Mouse (Mus musculus) MEL (cell line): Measurements from ENCODE around the gene Lsm5. TPM values are rescaled to one million over a fixed set of nuclear protein-coding genes. Genes with fewer than 3 reads are reported as not detected.

Experiments used
- DNase-seq: peaks from one replicate; pipeline ENCODE4 v3.0.0; 2011; ENCODE audit warnings: low read depth, low spot score
- H3K27ac ChIP-seq: 2 replicates; pipeline ENCODE4 v1.5.1; 2012; ENCODE audit warnings: low read depth, mild to moderate bottlenecking, control low read depth, low read length, moderate library complexity; ENCODE audit not compliant: control insufficient read depth
- H3K27me3 ChIP-seq, 2 experiments: fragments of 150-350 bp in 1 of 2; sonication (generic) in 1 of 2; 2 replicates each; pipeline ENCODE4 v1.6.1; 2012; ENCODE audit warnings: low read length in 2 of 2, mild to moderate bottlenecking in 2 of 2, improper control_type of control experiment in 1 of 2, moderate library complexity in 1 of 2; ENCODE audit not compliant: insufficient read depth in 2 of 2, control insufficient read depth in 1 of 2
- H3K36me3 ChIP-seq, 2 experiments: 2 replicates each; pipeline ENCODE4 v1.6.1; 2012 to 2014; ENCODE audit warnings: low read length in 2 of 2, improper control_type of control experiment in 1 of 2, inconsistent platforms in 1 of 2, mild to moderate bottlenecking in 1 of 2; ENCODE audit not compliant: insufficient read depth in 2 of 2, control insufficient read depth in 1 of 2
- H3K4me1 ChIP-seq, 2 experiments: fragments of 150-350 bp in 1 of 2; sonication (generic) in 1 of 2; 2 replicates each; pipeline ENCODE4 v1.6.1; 2012; ENCODE audit warnings: low read length in 2 of 2, improper control_type of control experiment in 1 of 2, mild to moderate bottlenecking in 1 of 2; ENCODE audit not compliant: insufficient read depth in 2 of 2, control insufficient read depth in 1 of 2
- H3K4me3 ChIP-seq, 2 experiments: fragments of 150-350 bp in 1 of 2; sonication (generic) in 1 of 2; 2 replicates each; pipeline ENCODE4 v1.5.1; 2012; ENCODE audit warnings: low read depth in 2 of 2, low read length in 2 of 2, mild to moderate bottlenecking in 2 of 2, moderate library complexity in 2 of 2, control low read depth in 1 of 2, improper control_type of control experiment in 1 of 2; ENCODE audit not compliant: control insufficient read depth in 1 of 2, insufficient read depth in 1 of 2
- H3K79me2 ChIP-seq: 2 replicates; pipeline ENCODE4 v1.6.1; 2012; ENCODE audit warnings: mild to moderate bottlenecking, low read length, moderate library complexity; ENCODE audit not compliant: control insufficient read depth, poor library complexity, insufficient read depth
- H3K9ac ChIP-seq: 2 replicates; pipeline ENCODE4 v1.6.1; 2012; ENCODE audit warnings: low read depth, mild to moderate bottlenecking, control low read depth, low read length, moderate library complexity; ENCODE audit not compliant: control insufficient read depth, poor library complexity, severe bottlenecking
- H3K9me3 ChIP-seq: fragments of 150-350 bp; sonication (generic); replicated peaks from 2 replicates; pipeline ENCODE4 v1.6.1; 2012; ENCODE audit warnings: mild to moderate bottlenecking, low read length, improper control_type of control experiment, moderate library complexity; ENCODE audit not compliant: insufficient read depth
- BHLHE40 ChIP-seq: IDR thresholded peaks from 2 replicates; pipeline ENCODE4 v1.6.1; 2012; ENCODE audit warnings: low read depth, mild to moderate bottlenecking, inconsistent platforms, low read length, improper control_type of control experiment, borderline replicate concordance
- CHD1 ChIP-seq: IDR thresholded peaks from 2 replicates; pipeline ENCODE4 v1.6.1; 2012; ENCODE audit warnings: low read depth, mild to moderate bottlenecking, inconsistent platforms, low read length, improper control_type of control experiment
- CTCF ChIP-seq, 3 experiments: IDR thresholded peaks in 2 of 3; conservative IDR thresholded peaks in 1 of 3; 2 replicates each; pipeline ENCODE4 v1.5.1; 2011 to 2012; ENCODE audit warnings: low read length in 3 of 3, low read depth in 2 of 3, mild to moderate bottlenecking in 2 of 3, improper control_type of control experiment in 1 of 3, inconsistent platforms in 1 of 3, mixed read lengths in 1 of 3, moderate library complexity in 1 of 3; ENCODE audit not compliant: control insufficient read depth in 1 of 3, insufficient read depth in 1 of 3, poor library complexity in 1 of 3, severe bottlenecking in 1 of 3
- E2F4 ChIP-seq: IDR thresholded peaks from 2 replicates; pipeline ENCODE4 v1.6.1; 2011; ENCODE audit warnings: low read depth, low read length, improper control_type of control experiment, borderline replicate concordance
- EP300 ChIP-seq, 2 experiments: IDR thresholded peaks; 2 replicates each; pipeline ENCODE4 v1.6.1; 2011; ENCODE audit warnings: improper control_type of control experiment in 2 of 2, low read length in 2 of 2, low read depth in 1 of 2, mild to moderate bottlenecking in 1 of 2
- GABPA ChIP-seq: IDR thresholded peaks from 2 replicates; pipeline ENCODE4 v1.6.1; 2012; ENCODE audit warnings: low read depth, mild to moderate bottlenecking, inconsistent platforms, low read length, improper control_type of control experiment, moderate library complexity
- GATA1 ChIP-seq: IDR thresholded peaks from 2 replicates; pipeline ENCODE4 v1.6.1; 2011; ENCODE audit warnings: low read depth, low read length, improper control_type of control experiment
- MAFK ChIP-seq: IDR thresholded peaks from 2 replicates; pipeline ENCODE4 v1.6.1; 2011; ENCODE audit warnings: low read depth, mild to moderate bottlenecking, low read length, improper control_type of control experiment, borderline replicate concordance
- MAX ChIP-seq: IDR thresholded peaks from 2 replicates; pipeline ENCODE4 v1.6.1; 2011; ENCODE audit warnings: low read length, improper control_type of control experiment
- MAZ ChIP-seq: IDR thresholded peaks from 2 replicates; pipeline ENCODE4 v1.6.1; 2012; ENCODE audit warnings: low read depth, mild to moderate bottlenecking, inconsistent platforms, low read length, improper control_type of control experiment
- MEF2A ChIP-seq: IDR thresholded peaks from 2 replicates; pipeline ENCODE4 v1.6.1; 2014; ENCODE audit warnings: low read depth, mild to moderate bottlenecking, inconsistent platforms, low read length, improper control_type of control experiment; ENCODE audit not compliant: poor library complexity, insufficient replicate concordance, severe bottlenecking; ENCODE audit errors: extremely low read depth
- MXI1 ChIP-seq: IDR thresholded peaks from 2 replicates; pipeline ENCODE4 v1.6.1; 2011; ENCODE audit warnings: mild to moderate bottlenecking, low read depth, low read length, improper control_type of control experiment
- MYB ChIP-seq: IDR thresholded peaks from 2 replicates; pipeline ENCODE4 v1.6.1; 2011; ENCODE audit warnings: mild to moderate bottlenecking, low read depth, low read length, improper control_type of control experiment
- MYC ChIP-seq: IDR thresholded peaks from 2 replicates; pipeline ENCODE4 v1.6.1; 2011; ENCODE audit warnings: low read depth, mild to moderate bottlenecking, low read length, improper control_type of control experiment, moderate library complexity
- NELFE ChIP-seq: IDR thresholded peaks from 2 replicates; pipeline ENCODE4 v1.6.1; 2011; ENCODE audit warnings: low read depth, low read length, improper control_type of control experiment
- POLR2A ChIP-seq, 2 experiments: IDR thresholded peaks; 2 replicates each; pipeline ENCODE4 v1.6.1; 2011 to 2012; ENCODE audit warnings: low read length in 2 of 2, mild to moderate bottlenecking in 2 of 2, control low read depth in 1 of 2, improper control_type of control experiment in 1 of 2, low read depth in 1 of 2, moderate library complexity in 1 of 2; ENCODE audit not compliant: control insufficient read depth in 1 of 2, insufficient read depth in 1 of 2, poor library complexity in 1 of 2
- POLR2AphosphoS5 ChIP-seq: IDR thresholded peaks from 2 replicates; pipeline ENCODE4 v1.6.1; 2012; ENCODE audit warnings: low read depth, borderline replicate concordance, mild to moderate bottlenecking, inconsistent platforms, low read length, moderate library complexity, mixed read lengths
- SIN3A ChIP-seq: IDR thresholded peaks from 2 replicates; pipeline ENCODE4 v1.6.1; 2012; ENCODE audit warnings: low read length, improper control_type of control experiment, inconsistent platforms
- SMC3 ChIP-seq: IDR thresholded peaks from 2 replicates; pipeline ENCODE4 v1.6.1; 2011; ENCODE audit warnings: low read depth, low read length, improper control_type of control experiment
- TAL1 ChIP-seq: IDR thresholded peaks from 2 replicates; pipeline ENCODE4 v1.6.1; 2012; ENCODE audit warnings: mild to moderate bottlenecking, inconsistent platforms, low read length, moderate library complexity, mixed read lengths
- TBP ChIP-seq: IDR thresholded peaks from 2 replicates; pipeline ENCODE4 v1.8.0; 2011; ENCODE audit warnings: low read depth, low read length, improper control_type of control experiment
- TCF12 ChIP-seq: IDR thresholded peaks from 2 replicates; pipeline ENCODE4 v1.6.1; 2014; ENCODE audit warnings: low read depth, mild to moderate bottlenecking, inconsistent platforms, low read length, improper control_type of control experiment, moderate library complexity
- USF2 ChIP-seq, 2 experiments: IDR thresholded peaks; 2 replicates each; pipeline ENCODE4 v1.6.1; 2011 to 2012; ENCODE audit warnings: improper control_type of control experiment in 2 of 2, low read length in 2 of 2, borderline replicate concordance in 1 of 2, inconsistent platforms in 1 of 2, low read depth in 1 of 2, mild to moderate bottlenecking in 1 of 2; ENCODE audit not compliant: insufficient read depth in 1 of 2
- ZC3H11A ChIP-seq: IDR thresholded peaks from 2 replicates; pipeline ENCODE4 v1.6.1; 2012; ENCODE audit warnings: low read depth, mild to moderate bottlenecking, inconsistent platforms, low read length, improper control_type of control experiment
- ZKSCAN1 ChIP-seq: IDR thresholded peaks from 2 replicates; pipeline ENCODE4 v1.6.1; 2012; ENCODE audit warnings: low read depth, mild to moderate bottlenecking, inconsistent platforms, low read length, improper control_type of control experiment, moderate library complexity
- ZMIZ1 ChIP-seq: IDR thresholded peaks from 2 replicates; pipeline ENCODE4 v1.6.1; 2012; ENCODE audit warnings: low read depth, mild to moderate bottlenecking, inconsistent platforms, low read length, improper control_type of control experiment, moderate library complexity
- ZNF384 ChIP-seq: IDR thresholded peaks from 2 replicates; pipeline ENCODE4 v1.6.1; 2012; ENCODE audit warnings: low read depth, mild to moderate bottlenecking, inconsistent platforms, low read length, improper control_type of control experiment
- polyA plus RNA-seq, 2 experiments: library from polyadenylated mRNA; stranded (reverse) in 1 of 2; unstranded in 1 of 2; fragments of >175 nt in 1 of 2; fragments of >200 nt in 1 of 2; gene quantifications; 2 replicates each; pipeline versions ENCODE4 v1.2.1 to v1.2.4; 2012; ENCODE audit warnings: low replicate concordance in 2 of 2, low read depth in 1 of 2; ENCODE audit not compliant: insufficient read length in 2 of 2, insufficient read depth in 1 of 2, missing spikeins in 1 of 2
- total RNA-seq: library from RNA; depleted of rRNA; stranded (reverse); fragments of 300-350 nt; gene quantifications from 2 replicates; pipeline ENCODE4 v1.2.3, GENCODE M21; 2012

Gene Lsm5
- total and polyA plus RNA-seq, 3 experiments: 36.1 to 109 TPM; not detected in 1

DNA sequence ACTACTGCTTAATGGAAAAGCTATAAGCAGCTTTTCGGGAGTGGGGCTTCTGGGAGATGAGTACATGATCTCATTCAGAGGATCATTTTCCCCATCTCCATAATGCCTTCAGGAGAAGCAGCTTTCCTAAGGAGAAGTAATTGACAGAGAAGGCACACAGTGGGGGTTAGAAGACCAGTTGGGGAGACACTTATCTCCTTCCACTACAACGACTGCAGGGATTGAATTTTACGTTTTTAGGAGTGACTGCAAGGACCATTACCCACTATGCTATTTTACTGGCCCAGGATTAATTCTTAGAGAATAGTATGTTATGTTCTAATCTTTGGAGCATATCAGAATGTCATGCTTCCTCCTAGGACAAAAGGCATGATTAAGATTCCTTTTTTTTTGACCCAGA lies 16.4 kb upstream of the Lsm5 start:
- peaks cover 3 to 17% of the 10 kb centered on the region in 2 experiments for H3K4me1 ChIP-seq
- TF ChIP-seq MAFK (no peak), ZC3H11A (no peak), POLR2A (IDR thresholded peaks at IDR 0.05; ENCODE audit: control insufficient read depth in 1 of 2, insufficient read depth in 1 of 2, low read depth in 1 of 2, low read length in 2 of 2, poor library complexity in 1 of 2) (no peak), SMC3 (no peak), CHD1 (no peak), ZNF384 (no peak), E2F4 (no peak), GABPA (no peak), POLR2AphosphoS5 (no peak), MEF2A (no peak), TCF12 (no peak), MXI1 (no peak), BHLHE40 (no peak), MYC (no peak), MAZ (no peak), USF2 (IDR thresholded peaks at IDR 0.05; ENCODE audit: borderline replicate concordance in 1 of 2, insufficient read depth in 1 of 2, low read depth in 1 of 2, low read length in 2 of 2) (no peak)
- TF ChIP-seq, all 39 proteins: peak for 0

DNA sequence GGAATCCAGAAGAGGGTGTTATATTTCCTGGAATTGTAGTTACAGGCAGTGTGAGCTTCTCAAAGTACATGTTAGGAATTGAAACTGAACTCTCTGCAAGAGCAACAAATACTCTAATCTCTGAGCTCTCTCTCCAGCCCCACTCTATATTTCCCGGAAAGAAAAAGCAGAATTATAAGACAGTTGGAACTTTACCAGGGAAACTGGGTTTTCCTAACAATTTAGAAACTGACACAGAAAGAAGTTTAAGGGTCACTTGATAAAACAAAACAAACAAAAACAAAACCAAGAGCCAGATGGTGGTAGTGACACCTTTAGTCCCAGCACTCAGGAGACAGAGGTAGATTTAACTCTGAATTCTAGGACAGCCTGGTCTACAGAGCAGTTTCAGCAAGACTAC lies 14.6 kb upstream of the Lsm5 start:
- Histone ChIP-seq H3K79me2 (peaks cover 6% of the 10 kb centered on the region), H3K27ac (no peak overlapping the region), H3K36me3 (peaks cover 5 to 22% of the 10 kb centered on the region in 2 experiments), H3K27me3 (no peaks in the 10 kb centered on the region), H3K9ac (no peak overlapping the region), H3K4me1 (peaks cover 3 to 17% of the 10 kb centered on the region in 2 experiments), H3K9me3 (no peaks in the 10 kb centered on the region), H3K4me3 (no peak overlapping the region)
- no peak for TF ChIP-seq NELFE
- TF ChIP-seq TCF12: no peak
- no peak for TF ChIP-seq MYB
- no peak for TF ChIP-seq ZKSCAN1
- no peak for TF ChIP-seq CTCF (IDR thresholded peaks at IDR 0.05 in 2 of 3, conservative IDR thresholded peaks at IDR 0.05 in 1 of 3; ENCODE audit: control insufficient read depth in 1 of 3, insufficient read depth in 1 of 3, low read depth in 2 of 3, low read length in 3 of 3, poor library complexity in 1 of 3, severe bottlenecking in 1 of 3)
- TF ChIP-seq MAFK: no peak
- no peak for TF ChIP-seq SIN3A
- TF ChIP-seq MAX: no peak
- TF ChIP-seq TAL1: no peak
- TF ChIP-seq EP300 (IDR thresholded peaks at IDR 0.05; ENCODE audit: low read depth in 1 of 2, low read length in 2 of 2): no peak
- TF ChIP-seq GATA1: no peak
- no peak for TF ChIP-seq CHD1
- TF ChIP-seq ZNF384: no peak
- no peak for TF ChIP-seq POLR2A (IDR thresholded peaks at IDR 0.05; ENCODE audit: control insufficient read depth in 1 of 2, insufficient read depth in 1 of 2, low read depth in 1 of 2, low read length in 2 of 2, poor library complexity in 1 of 2)
- TF ChIP-seq TBP: no peak
- no peak for TF ChIP-seq ZMIZ1
- no peak for DNase-seq

More for the DNA sequence above, 16.4 kb upstream of the Lsm5 start:
- DNase-seq: no peak
- no peaks in the 10 kb centered on the region for H3K9me3 ChIP-seq
- no peak overlapping the region for H3K27ac ChIP-seq
- no peak overlapping the region for H3K4me3 ChIP-seq
- no peaks in the 10 kb centered on the region for H3K27me3 ChIP-seq
- no peak overlapping the region for H3K9ac ChIP-seq
- H3K79me2 ChIP-seq: peaks cover 4% of the 10 kb centered on the region
- H3K36me3 ChIP-seq: peaks cover 13 to 21% of the 10 kb centered on the region in 2 experiments
